Mouse (Mus musculus) embryonic facial prominence, embryonic 10.5 days (tissue): ENCODE data around the gene Fam47c. TPM values are rescaled to one million over a fixed set of nuclear protein-coding genes. Genes with fewer than 3 reads are reported as not detected.

Experiments used
- DNase-seq: peaks from one replicate; pipeline ENCODE4 v3.0.0-alpha.2; 2017; ENCODE audit warnings: low spot score
- H3K27ac ChIP-seq: fragments of 300-500 bp; sonication (generic); replicated peaks from 2 replicates; pipeline ENCODE4 v1.5.1; 2016; ENCODE audit warnings: mild to moderate bottlenecking
- H3K27me3 ChIP-seq: fragments of 300-500 bp; sonication (generic); replicated peaks from 2 replicates; pipeline ENCODE4 v1.6.1; 2016; ENCODE audit warnings: low read depth, mild to moderate bottlenecking; ENCODE audit not compliant: poor library complexity, severe bottlenecking
- H3K36me3 ChIP-seq: fragments of 300-500 bp; sonication (generic); replicated peaks from 2 replicates; pipeline ENCODE4 v1.6.1; 2016; ENCODE audit warnings: mild to moderate bottlenecking, moderate library complexity
- H3K4me1 ChIP-seq: fragments of 300-500 bp; sonication (generic); 2 replicates; pipeline ENCODE4 v1.6.1; 2016
- H3K4me3 ChIP-seq: fragments of 300-500 bp; sonication (generic); 2 replicates; pipeline ENCODE4 v1.5.1; 2016; ENCODE audit warnings: mild to moderate bottlenecking, moderate library complexity
- H3K9me3 ChIP-seq: fragments of 300-500 bp; sonication (generic); 2 replicates; pipeline ENCODE4 v1.6.1; 2016; ENCODE audit warnings: mild to moderate bottlenecking
- WGBS: fragments of 180-500 bp; shearing (Covaris S2); methylation state at CpG from one replicate; pipeline ENCODE4 v1.1.7; 2016; 5-methylcytosine and 5-hydroxymethylcytosine counted together
- polyA plus RNA-seq: library from polyadenylated mRNA; unstranded; fragments of >200 nt; fragmentation: Nextera tagmentation; extraction: Ambion mirVana; gene quantifications from 2 replicates; pipeline ENCODE4 v1.2.1, GENCODE M21; 2016

The Fam47c gene
- not detected in 2 replicates for polyA plus RNA-seq

DNA sequence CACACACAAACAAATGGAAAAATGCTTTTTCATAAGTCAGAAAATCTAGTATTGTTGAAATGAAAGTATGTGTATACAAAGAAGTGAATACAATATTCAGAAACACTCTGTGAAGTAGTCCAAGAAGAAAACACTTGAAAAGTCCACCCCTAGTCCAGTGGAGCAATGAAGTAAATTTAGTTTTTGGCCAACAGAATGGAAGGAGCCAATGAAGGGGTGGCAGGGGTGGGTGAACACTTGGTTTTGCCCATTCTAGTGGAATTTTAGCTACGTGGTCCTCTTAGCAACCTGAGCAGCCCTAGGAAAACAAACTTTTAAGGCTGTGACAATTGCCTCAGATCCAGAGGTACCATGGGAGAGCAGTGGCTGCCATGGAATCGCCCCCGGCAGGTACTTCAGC, at the start of gene Fam47c:
TSS of gene Fam47c (plus strand) at position 301 of the 400 bp plus-strand sequence.
- Histone ChIP-seq H3K27ac (no peak within 1 kb of the TSS), H3K4me3 (no peak within 1 kb of the TSS), H3K36me3 (no peaks in the 10 kb centered on the region), H3K9me3 (no peaks in the 10 kb centered on the region), H3K27me3 (no peaks in the 10 kb centered on the region), H3K4me1 (no peaks in the 10 kb centered on the region)
- no peak for DNase-seq
- 91% methylated on average over 3 of the region's 3 CpGs for WGBS

DNA sequence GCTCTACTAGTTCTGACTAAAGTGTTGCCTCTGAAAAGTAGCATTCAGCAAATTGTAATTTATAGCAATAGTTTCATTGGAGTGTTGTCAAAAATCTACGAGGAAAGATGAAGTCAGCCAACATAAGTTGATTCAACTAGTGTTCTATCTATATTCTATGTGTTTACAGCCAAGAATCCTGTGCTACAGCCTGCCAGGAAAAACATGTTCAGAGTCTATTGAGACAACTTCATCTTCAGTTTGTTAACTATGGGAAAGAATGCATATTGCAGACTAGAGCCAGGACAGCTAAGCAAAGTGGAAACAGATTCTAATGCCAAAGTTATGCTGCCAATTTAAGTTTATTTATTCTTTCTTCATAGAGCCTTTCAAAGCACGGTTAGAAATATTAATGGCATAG, 31.8 kb downstream of the Fam47c start:
- no peaks in the 10 kb centered on the region for H3K27me3 ChIP-seq
- H3K36me3 ChIP-seq, result no peaks in the 10 kb centered on the region
- H3K4me1 ChIP-seq, result no peaks in the 10 kb centered on the region
- no peaks in the 10 kb centered on the region for H3K9me3 ChIP-seq
- no peak overlapping the region for H3K4me3 ChIP-seq
- DNase-seq, result no peak
- no peak overlapping the region for H3K27ac ChIP-seq
- 84% methylated on average over 2 of the region's 2 CpGs for WGBS

DNA sequence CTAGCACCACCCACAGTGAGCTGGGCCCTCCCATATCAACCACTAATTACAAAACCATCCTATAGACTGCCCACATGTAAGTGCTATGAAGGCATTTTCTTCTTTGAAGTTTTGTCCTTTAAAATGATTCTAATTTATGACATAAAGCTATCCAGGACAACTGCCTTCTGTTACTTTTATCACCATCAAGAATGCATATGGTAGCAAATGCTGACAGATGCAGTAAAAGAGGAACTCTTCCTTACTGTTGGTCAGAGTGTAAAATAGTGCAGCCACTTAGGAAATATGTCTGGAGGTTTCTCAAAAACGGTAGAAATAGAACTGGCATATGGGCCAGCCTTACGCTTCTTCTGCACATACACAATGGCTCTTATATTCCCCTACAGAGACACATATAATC, 39.5 kb downstream of the Fam47c start:
- no peaks in the 10 kb centered on the region for H3K36me3 ChIP-seq
- H3K4me3 ChIP-seq, result no peak overlapping the region
- H3K9me3 ChIP-seq, result peaks cover 7% of the 10 kb centered on the region; the same call in 1 of the 2 replicates
- 82% methylated on average over 2 of the region's 2 CpGs for WGBS
- H3K27me3 ChIP-seq, result no peaks in the 10 kb centered on the region
- no peaks in the 10 kb centered on the region for H3K4me1 ChIP-seq
- DNase-seq, result no peak
- H3K27ac ChIP-seq, result no peak overlapping the region

Other genes starting within 250 kb of the Fam47c start
- 7.3 and 9.3 TPM in 2 replicates for gene Prrg1, start 153.9 kb upstream of the Fam47c start, polyA plus RNA-seq